Mouse (Mus musculus) erythroblast, embryonic 14.5 days (primary cell): ENCODE results near the gene Glipr2.

Source experiments
- GATA1 ChIP-seq: IDR thresholded peaks from 2 replicates; pipeline ENCODE4 v1.6.1; 2012; ENCODE audit warnings: low read length, inconsistent platforms, mixed read lengths
- TAL1 ChIP-seq: IDR thresholded peaks from 3 replicates; pipeline ENCODE4 v1.6.1; 2012; ENCODE audit warnings: low read length, inconsistent platforms, mixed read lengths

DNA sequence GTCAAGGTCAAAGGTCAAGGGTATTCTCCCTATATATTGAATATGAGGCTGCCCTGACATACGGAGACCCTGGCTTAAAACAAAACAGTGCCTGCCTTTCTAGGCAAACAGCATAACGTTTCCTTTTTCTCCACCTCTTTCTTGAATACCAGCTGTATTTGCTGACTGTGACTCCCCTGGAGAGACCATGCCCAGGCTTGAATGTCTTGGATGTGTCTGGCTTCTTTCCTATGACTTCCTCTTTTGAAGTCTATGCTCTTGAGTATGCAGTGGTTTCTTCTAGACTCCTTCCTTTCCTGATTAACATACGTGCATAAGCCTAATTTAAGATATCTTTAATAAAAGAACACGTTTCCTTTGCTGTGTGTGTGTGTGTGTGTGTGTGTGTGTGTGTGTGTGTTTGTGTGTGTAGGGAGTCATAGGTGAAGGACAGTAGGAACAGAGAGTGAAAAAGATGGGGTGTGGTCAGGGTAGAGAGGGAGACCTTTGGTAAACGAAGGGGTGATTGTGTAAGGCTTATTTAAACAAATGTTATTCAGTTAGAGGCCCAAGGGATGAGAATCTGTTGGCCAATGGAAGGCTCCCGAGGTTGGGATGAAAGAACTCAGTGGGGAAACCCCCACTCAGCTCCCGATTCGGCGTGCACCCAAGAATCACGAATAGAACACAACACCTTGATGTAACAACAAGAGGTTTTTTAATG, 17.9 kb downstream of the Glipr2 start:
- TF ChIP-seq GATA1 (no peak), TAL1 (no peak)
